Mouse (Mus musculus) hindbrain, embryonic 15.5 days (tissue): Measurements from ENCODE around the gene Iqsec1. TPM values are rescaled to one million over a fixed set of nuclear protein-coding genes. Genes with fewer than 3 reads are reported as not detected.

Source experiments
- ATAC-seq: fragments of 200-750 bp; cut with Nextera tagmentation; 2 replicates; pipeline ENCODE4 v1.8.0; 2017; ENCODE audit warnings: low read depth, moderate number of reproducible peaks, moderate TSS enrichment; ENCODE audit not compliant: low FRiP score
- H3K27ac ChIP-seq: fragments of 300-500 bp; sonication (generic); replicated peaks from 2 replicates; pipeline ENCODE4 v1.5.1; 2015; ENCODE audit warnings: mild to moderate bottlenecking, inconsistent platforms
- H3K27me3 ChIP-seq: fragments of 300-500 bp; sonication (generic); 2 replicates; pipeline ENCODE4 v1.6.1; 2015; ENCODE audit warnings: control low read depth, inconsistent platforms
- H3K36me3 ChIP-seq: fragments of 300-500 bp; sonication (generic); 2 replicates; pipeline ENCODE4 v1.6.1; 2015; ENCODE audit warnings: control low read depth, inconsistent platforms
- H3K4me1 ChIP-seq: fragments of 300-500 bp; sonication (generic); replicated peaks from 2 replicates; pipeline ENCODE4 v1.6.1; 2015; ENCODE audit warnings: control low read depth, inconsistent platforms
- H3K4me2 ChIP-seq: fragments of 300-500 bp; sonication (generic); 2 replicates; pipeline ENCODE4 v1.6.1; 2015; ENCODE audit warnings: moderate library complexity, mild to moderate bottlenecking, inconsistent platforms
- H3K4me3 ChIP-seq: fragments of 300-500 bp; sonication (generic); 2 replicates; pipeline ENCODE4 v1.5.1; 2015; ENCODE audit warnings: mild to moderate bottlenecking, inconsistent platforms
- H3K9ac ChIP-seq: fragments of 300-500 bp; sonication (generic); 2 replicates; pipeline ENCODE4 v1.6.1; 2015; ENCODE audit warnings: inconsistent platforms
- H3K9me3 ChIP-seq: fragments of 300-500 bp; sonication (generic); 2 replicates; pipeline ENCODE4 v1.6.1; 2016; ENCODE audit warnings: control low read depth, inconsistent platforms
- WGBS: fragments of 180-500 bp; shearing (Covaris S2); methylation state at CpG from one replicate; pipeline ENCODE4 v1.1.7; 2015; 5-methylcytosine and 5-hydroxymethylcytosine counted together
- polyA plus RNA-seq: library from polyadenylated mRNA; unstranded; fragments of >200 nt; fragmentation: Nextera tagmentation; extraction: Ambion mirVana; gene quantifications from 2 replicates; pipeline ENCODE4 v1.2.1, GENCODE M21; 2015

Iqsec1 gene
- polyA plus RNA-seq: 23.3 and 23.5 TPM in 2 replicates

DNA sequence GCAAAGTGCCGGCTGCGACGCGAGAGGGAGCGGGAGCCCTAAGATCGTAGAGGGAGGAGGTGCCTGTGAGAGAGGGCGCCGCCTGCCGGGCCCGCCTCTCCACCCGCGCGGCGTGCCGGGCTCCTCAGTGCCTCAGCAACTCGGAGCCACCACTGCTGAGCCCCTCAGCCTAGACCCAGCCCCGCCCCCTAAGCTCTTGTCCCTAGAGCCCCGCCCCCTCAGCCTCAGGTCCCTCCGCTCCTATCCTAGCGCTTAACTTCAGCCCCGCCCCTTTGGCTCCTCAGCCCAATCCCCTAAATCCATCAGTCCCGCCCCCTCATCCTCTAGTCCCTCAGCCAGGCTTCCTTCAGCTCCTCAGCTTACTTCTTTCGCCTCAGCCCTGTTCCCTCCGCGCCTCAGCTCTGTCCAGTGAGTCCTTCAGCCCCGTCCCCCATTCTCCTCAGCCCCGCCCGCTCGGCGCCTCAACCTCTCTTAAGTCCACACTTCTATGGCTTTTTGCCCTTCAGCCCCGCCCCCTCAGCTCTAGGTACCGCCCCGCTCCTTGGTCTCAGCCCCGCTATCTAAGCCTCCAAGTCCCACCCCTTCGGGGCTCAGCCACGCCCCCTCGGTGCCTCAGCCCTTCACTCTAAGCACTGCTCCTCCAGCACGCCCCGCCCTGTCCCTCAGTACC, at the start of gene Iqsec1:
TSS of gene Iqsec1 (minus strand) at position 38 of the 670 bp plus-strand sequence.
- WGBS: 1% methylated on average over 37 of the region's 39 CpGs
- peak within 1 kb of the TSS; percentile 76 for H3K27ac ChIP-seq
- H3K36me3 ChIP-seq: no peaks in the 10 kb centered on the region
- H3K4me2 ChIP-seq: peak within 1 kb of the TSS; percentile 100
- peak; percentile 95 for ATAC-seq
- peak within 1 kb of the TSS; percentile 90 for H3K4me3 ChIP-seq
- peaks cover 22% of the 10 kb centered on the region for H3K4me1 ChIP-seq
- H3K9me3 ChIP-seq: peaks cover 6% of the 10 kb centered on the region; the same call in 1 of the 2 replicates
- no peaks in the 10 kb centered on the region for H3K27me3 ChIP-seq
- peak within 1 kb of the TSS; percentile 74 for H3K9ac ChIP-seq

DNA sequence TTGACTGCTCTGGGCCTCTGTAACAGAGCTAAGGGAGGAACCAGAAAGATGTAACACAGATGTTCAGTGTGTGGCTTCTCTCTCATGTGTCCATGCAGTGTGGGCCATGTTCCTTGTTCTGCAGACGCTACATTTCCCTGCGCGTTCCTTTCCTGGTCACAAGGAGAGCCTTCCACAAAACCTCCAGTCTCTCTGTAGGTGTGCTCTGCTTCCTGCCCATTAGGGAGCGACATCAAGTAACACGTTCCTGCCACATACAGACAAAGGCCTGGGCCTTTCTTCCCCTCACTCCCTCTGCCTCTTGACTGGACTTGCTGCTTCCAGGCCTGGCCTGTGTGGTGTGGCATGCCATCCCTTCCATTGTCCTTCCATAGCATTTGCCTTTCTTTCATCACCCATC, 39.8 kb upstream of the Iqsec1 start:
- WGBS: 89% methylated on average over 5 of the region's 5 CpGs
- no peak for ATAC-seq
- Histone ChIP-seq H3K9ac (no peak overlapping the region), H3K4me1 (no peaks in the 10 kb centered on the region), H3K9me3 (no peaks in the 10 kb centered on the region), H3K27ac (no peak overlapping the region), H3K27me3 (no peaks in the 10 kb centered on the region), H3K4me3 (no peak overlapping the region), H3K4me2 (no peak overlapping the region), H3K36me3 (peaks cover 18% of the 10 kb centered on the region)

DNA sequence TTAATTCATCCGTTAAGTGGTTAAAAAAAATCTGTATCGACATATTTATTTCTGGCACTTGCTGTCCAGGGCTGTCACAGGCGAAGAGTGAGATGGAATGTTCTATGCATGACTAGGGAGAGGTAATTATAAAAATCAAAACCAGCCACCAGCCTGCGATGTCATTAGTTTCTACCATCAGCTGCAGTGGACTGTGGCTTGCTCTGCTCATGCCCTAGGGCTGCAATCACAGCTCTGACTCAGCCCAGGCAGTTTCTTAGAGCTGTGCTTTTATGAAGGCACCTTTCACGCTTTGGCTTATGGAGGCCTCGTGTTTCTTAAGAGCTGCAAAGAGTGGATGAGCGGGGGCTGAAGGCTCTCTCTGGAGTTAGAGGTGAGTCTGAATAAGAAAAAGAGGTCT, 32.3 kb upstream of the Iqsec1 start:
- Histone ChIP-seq H3K9me3 (no peaks in the 10 kb centered on the region), H3K4me3 (no peak overlapping the region), H3K9ac (no peak overlapping the region), H3K27me3 (no peaks in the 10 kb centered on the region), H3K4me2 (no peak overlapping the region), H3K4me1 (peaks cover 12% of the 10 kb centered on the region), H3K36me3 (peaks cover 4% of the 10 kb centered on the region; the same call in 1 of the 2 replicates), H3K27ac (peak overlapping the region; percentile 60)
- WGBS: 62% methylated on average over 7 of the region's 7 CpGs
- ATAC-seq: peak; percentile 63

DNA sequence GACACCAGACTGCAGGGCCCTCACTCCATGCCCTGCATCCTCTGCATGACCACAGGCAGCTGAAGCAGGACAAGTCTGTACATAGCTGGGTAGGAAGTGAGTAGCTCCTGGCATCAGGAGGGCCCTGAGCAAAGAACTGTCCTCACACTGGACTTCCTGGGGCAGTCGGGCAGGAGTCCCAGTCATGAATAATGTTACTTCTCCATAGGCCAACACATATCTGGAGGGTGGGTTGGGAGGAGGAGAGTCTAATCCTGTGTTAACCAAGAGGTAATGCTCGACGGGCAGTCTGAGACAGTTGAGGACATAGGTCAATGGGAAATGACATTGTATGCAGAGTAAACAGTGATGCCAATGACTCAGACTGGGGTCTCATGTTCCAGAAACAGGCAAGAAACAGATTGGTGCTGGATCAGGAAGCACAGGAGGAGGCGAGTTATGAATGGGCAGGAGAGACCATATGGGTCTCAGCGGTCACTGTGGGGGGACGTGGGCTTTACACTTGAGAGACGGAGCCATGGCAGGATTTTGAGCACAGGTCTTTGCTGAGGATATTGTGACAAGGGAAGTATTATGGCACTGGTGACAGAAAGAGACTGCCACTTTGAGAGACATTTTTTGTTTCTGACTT, 28.2 kb upstream of the Iqsec1 start:
- Histone ChIP-seq H3K4me2 (no peak overlapping the region), H3K27me3 (no peaks in the 10 kb centered on the region), H3K4me3 (no peak overlapping the region), H3K27ac (no peak overlapping the region), H3K9me3 (no peaks in the 10 kb centered on the region), H3K36me3 (peaks cover 8% of the 10 kb centered on the region; the same call in 1 of the 2 replicates), H3K4me1 (peaks cover 12% of the 10 kb centered on the region), H3K9ac (no peak overlapping the region)
- no peak for ATAC-seq
- WGBS: 81% methylated on average over 7 of the region's 7 CpGs

DNA sequence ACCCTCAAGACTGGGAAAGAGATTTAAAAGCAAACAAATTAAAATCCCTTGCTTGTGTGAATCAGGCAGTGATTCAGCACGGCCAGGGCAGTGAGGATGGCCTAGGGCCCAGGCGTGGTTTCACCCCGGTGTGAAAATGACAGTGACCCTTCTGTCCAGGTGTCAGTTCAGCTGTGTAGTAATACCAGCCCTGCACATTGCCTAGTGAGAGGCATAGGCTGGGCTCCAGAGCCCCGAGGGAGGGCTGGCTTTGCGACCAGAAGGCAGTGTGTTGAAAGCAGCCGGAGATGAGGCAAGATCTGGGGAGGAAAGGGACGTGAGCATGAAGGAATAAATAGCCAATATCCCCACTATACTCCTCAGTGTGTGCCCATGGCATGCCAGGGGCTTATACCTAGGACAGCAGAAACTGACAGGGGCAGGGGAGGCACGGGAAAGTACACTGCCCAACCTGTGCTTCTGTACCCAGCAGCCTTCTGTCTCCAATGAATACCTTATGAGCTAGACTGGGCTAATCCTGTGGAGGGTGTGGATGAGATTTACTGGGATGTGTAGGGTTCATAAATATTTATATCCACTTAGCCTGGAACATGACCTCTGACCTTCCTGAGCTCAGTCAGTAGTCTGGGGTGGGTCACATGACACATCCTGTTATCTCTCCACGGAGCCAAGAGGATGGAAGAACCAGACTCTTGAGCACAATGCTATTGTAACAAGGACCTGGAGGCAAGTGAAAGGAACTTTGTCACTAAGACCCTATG, 25.9 kb upstream of the Iqsec1 start:
- 64% methylated on average over 9 of the region's 9 CpGs for WGBS
- no peak overlapping the region for H3K9ac ChIP-seq

DNA sequence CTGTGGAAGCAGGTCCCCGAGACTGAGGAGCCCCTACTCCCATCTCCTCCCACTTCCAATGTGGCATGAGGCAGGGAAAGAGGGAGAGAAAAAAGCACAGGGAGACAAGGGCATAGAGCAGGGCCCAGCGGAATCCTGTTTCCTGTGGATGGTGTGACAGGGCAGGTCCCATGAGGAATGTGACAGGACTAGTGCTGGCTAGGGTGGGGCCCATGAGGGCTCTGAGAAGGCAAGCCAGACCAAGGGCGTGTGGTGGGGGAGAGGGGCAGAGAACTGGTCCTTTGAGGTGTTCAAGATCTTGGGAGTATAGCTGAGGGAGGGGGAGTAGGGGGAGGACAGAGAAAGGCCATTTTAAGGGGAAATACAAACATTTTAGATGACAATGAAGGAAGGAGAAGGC, 24.0 kb upstream of the Iqsec1 start:
- Histone ChIP-seq H3K9me3 (no peaks in the 10 kb centered on the region), H3K4me2 (no peak overlapping the region), H3K27ac (no peak overlapping the region), H3K4me3 (no peak overlapping the region), H3K4me1 (no peaks in the 10 kb centered on the region), H3K9ac (no peak overlapping the region), H3K27me3 (no peaks in the 10 kb centered on the region), H3K36me3 (peaks cover 8% of the 10 kb centered on the region; the same call in 1 of the 2 replicates)
- no peak for ATAC-seq
- WGBS: 81% methylated on average over 3 of the region's 3 CpGs

More for the DNA sequence above, 25.9 kb upstream of the Iqsec1 start:
- H3K27ac ChIP-seq: no peak overlapping the region
- H3K27me3 ChIP-seq: no peaks in the 10 kb centered on the region
- peaks cover 8% of the 10 kb centered on the region; the same call in 1 of the 2 replicates for H3K36me3 ChIP-seq
- no peak overlapping the region for H3K4me2 ChIP-seq
- H3K4me1 ChIP-seq: no peaks in the 10 kb centered on the region
- H3K4me3 ChIP-seq: no peak overlapping the region
- no peak for ATAC-seq
- no peaks in the 10 kb centered on the region for H3K9me3 ChIP-seq

DNA sequence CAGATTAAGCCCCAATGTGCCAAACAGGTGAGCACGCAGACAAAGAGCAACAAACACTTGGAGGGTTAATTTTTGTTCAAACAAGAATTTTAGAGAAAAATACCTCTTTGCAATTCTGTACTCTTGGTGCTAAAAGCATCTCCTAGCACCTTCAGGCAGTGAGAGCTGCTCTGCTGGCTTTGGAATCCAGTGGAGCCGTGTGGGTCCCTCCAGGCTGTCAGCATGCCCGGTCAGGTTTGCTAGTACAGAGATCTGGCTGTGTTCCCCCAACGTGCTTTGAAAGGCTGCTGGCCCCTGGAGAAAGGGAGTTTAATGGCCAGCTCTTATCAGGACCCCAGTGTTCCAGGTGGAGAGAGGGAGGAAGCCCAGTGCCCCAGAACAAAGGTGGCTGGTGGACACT, 23.1 kb upstream of the Iqsec1 start:
- H3K36me3 ChIP-seq: peaks cover 8% of the 10 kb centered on the region; the same call in 1 of the 2 replicates
- H3K9ac ChIP-seq: no peak overlapping the region
- H3K9me3 ChIP-seq: no peaks in the 10 kb centered on the region
- 77% methylated on average over 4 of the region's 4 CpGs for WGBS
- no peaks in the 10 kb centered on the region for H3K4me1 ChIP-seq
- H3K4me2 ChIP-seq: no peak overlapping the region
- no peak for ATAC-seq
- H3K27ac ChIP-seq: no peak overlapping the region
- no peak overlapping the region for H3K4me3 ChIP-seq
- H3K27me3 ChIP-seq: no peaks in the 10 kb centered on the region

DNA sequence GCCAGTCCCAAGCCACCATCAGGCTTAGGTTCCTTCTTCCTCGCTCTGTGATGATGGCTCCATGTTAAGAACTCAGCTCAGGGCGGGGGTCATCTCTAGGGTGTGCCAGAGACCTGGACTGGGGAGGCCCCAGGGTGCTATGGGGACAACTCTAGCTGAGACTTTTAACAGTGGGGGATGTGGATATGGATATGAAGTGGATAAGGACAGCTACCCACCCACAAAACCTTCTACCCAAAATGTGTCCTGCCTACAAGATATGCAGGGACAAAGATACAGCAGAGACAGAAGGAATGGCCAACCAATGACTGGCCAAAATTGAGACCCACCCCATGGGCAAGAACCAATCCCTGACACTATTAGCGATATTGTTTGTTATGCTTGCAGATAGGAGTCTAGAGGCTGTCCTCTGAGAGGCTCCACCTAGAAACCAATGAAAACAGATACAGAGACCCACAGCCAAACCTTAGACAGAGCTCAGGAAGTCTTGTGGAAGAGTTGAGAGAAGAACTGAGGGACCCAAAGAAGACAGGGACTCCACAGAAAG, 19.9 kb upstream of the Iqsec1 start:
- Histone ChIP-seq H3K4me3 (no peak overlapping the region), H3K9ac (no peak overlapping the region), H3K36me3 (no peaks in the 10 kb centered on the region), H3K9me3 (no peaks in the 10 kb centered on the region), H3K4me1 (no peaks in the 10 kb centered on the region), H3K4me2 (no peak overlapping the region), H3K27ac (no peak overlapping the region), H3K27me3 (no peaks in the 10 kb centered on the region)
- 89% methylated on average over 3 of the region's 3 CpGs for WGBS
- no peak for ATAC-seq

DNA sequence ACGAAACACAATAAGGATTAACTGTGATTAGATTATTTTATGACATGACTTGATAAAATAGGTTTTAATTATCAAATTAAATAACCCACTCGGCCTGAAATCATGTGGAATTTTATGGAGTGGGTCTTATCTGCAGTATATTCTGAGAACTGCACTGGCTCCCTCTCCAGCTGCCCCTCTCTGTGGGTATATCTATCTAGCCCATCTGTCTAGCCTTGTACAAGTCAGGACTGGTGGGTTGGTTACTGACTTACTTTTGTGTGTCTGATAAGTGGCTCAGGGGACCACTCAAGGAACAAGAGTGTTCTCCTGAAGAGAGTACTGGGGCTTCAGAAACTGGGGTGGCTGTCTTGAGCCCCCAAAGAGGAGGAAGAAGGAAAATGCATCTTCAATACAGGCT, 18.7 kb upstream of the Iqsec1 start:
- H3K36me3 ChIP-seq: no peaks in the 10 kb centered on the region
- no peak overlapping the region for H3K4me2 ChIP-seq
- no peak for ATAC-seq
- no peaks in the 10 kb centered on the region for H3K4me1 ChIP-seq
- H3K9me3 ChIP-seq: no peaks in the 10 kb centered on the region
- 67% methylated on average over 2 of the region's 2 CpGs for WGBS
- H3K27ac ChIP-seq: no peak overlapping the region
- H3K4me3 ChIP-seq: no peak overlapping the region
- no peaks in the 10 kb centered on the region for H3K27me3 ChIP-seq
- no peak overlapping the region for H3K9ac ChIP-seq

DNA sequence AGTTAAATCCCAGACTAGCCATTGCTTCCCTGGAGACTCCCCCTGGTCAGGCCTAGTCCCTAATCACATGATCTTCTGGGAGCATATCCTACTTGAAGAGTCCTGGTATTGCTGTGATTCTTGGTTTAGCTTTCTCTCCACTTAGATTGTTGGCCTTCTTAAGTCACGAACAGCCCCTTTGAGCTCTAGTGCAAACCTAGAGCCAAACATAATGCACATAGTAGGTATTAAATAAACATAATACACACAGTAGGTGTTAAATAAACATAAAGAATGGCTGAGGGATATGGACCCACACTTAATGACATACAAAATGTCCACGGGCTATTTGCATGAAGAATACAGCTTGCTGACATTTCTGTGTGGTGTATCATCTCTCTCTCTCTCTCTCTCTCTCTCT, 15.7 kb upstream of the Iqsec1 start:
- Histone ChIP-seq H3K27me3 (no peaks in the 10 kb centered on the region), H3K9ac (no peak overlapping the region), H3K4me1 (peaks cover 12% of the 10 kb centered on the region), H3K4me2 (no peak overlapping the region), H3K36me3 (no peaks in the 10 kb centered on the region), H3K27ac (no peak overlapping the region), H3K9me3 (no peaks in the 10 kb centered on the region), H3K4me3 (no peak overlapping the region)
- 79% methylated on average over 2 of the region's 2 CpGs for WGBS
- no peak for ATAC-seq

DNA sequence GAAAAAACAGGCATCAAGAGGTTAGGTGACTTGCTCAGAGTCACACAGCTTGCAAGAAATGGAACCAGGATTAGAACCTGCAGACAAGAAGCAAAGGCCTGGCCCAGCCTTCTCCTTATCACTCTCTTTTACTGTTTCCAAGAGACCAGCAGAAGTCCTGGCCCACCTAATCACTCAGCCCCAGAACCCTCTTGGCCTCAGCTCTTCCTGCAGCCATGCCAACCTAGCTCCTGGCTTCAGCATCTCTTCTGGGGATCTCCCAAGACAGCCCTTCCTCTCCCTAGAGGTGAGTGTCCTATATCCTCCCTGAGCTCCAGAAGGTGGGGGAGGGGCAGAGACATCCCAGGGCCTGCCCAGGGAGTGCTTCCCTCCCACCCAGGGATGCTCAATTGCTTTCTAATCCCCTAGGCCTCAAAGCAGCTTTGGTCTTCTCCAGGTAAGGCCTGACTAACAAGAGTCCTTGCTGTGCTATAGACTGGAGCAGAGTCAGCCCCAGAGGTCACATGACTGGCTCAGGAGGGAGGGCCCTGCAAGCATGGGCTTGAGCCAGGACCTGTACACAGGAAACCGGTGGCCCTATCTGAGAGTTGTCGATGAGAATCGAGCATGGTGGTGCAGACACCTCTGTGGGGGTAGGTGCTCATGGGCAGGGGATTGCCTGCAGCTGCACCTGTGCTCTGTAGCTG, 15.0 kb upstream of the Iqsec1 start:
- Histone ChIP-seq H3K9ac (no peak overlapping the region), H3K36me3 (no peaks in the 10 kb centered on the region), H3K27me3 (no peaks in the 10 kb centered on the region), H3K27ac (no peak overlapping the region), H3K4me2 (no peak overlapping the region), H3K4me1 (peaks cover 12% of the 10 kb centered on the region), H3K9me3 (no peaks in the 10 kb centered on the region), H3K4me3 (no peak overlapping the region)
- WGBS: 48% methylated on average over 3 of the region's 3 CpGs
- ATAC-seq: no peak
